Mouse (Mus musculus) Muller cell, postnatal 12 days (primary cell): ENCODE results near the gene Cbarp.

Source experiments
- DNase-seq: peaks from one replicate; pipeline ENCODE4 v3.0.0-alpha.2; 2015; ENCODE audit errors: inconsistent ontology term

Gene Cbarp

GRCm38 (mm10) chr10:80123932-80124562, 16.6 kb downstream of the Cbarp start:
- no peak for DNase-seq

- DNase-seq = no peak
Observed at GRCm38 (mm10) chr10:80121639-80122038, 19.0 kb downstream of the Cbarp start.

GRCm38 (mm10) chr10:80120146-80120545, 20.5 kb downstream of the Cbarp start:
- no peak for DNase-seq

- DNase-seq = no peak
Observed at GRCm38 (mm10) chr10:80118552-80118951, 22.1 kb downstream of the Cbarp start.

- no peak for DNase-seq
Observed at GRCm38 (mm10) chr10:80117736-80118135, 22.9 kb downstream of the Cbarp start.

- peak; percentile 56 for DNase-seq
Observed at GRCm38 (mm10) chr10:80116927-80117691, 23.5 kb downstream of the Cbarp start.

- no peak for DNase-seq
Observed at GRCm38 (mm10) chr10:80116563-80116926, 24.1 kb downstream of the Cbarp start.

- DNase-seq = no peak
Observed at GRCm38 (mm10) chr10:80115944-80116335, 24.7 kb downstream of the Cbarp start.

- DNase-seq = peak; percentile 99
Observed at GRCm38 (mm10) chr10:80115290-80115943, 25.2 kb downstream of the Cbarp start, which contains the start of gene Stk11. Stk11 (plus strand) TSS chr10:80115803.

- peak; percentile 98 for DNase-seq
Observed at GRCm38 (mm10) chr10:80114341-80115284, 26.0 kb downstream of the Cbarp start.

GRCm38 (mm10) chr10:80107678-80108077, 33.0 kb downstream of the Cbarp start:
- peak; percentile 96 for DNase-seq

GRCm38 (mm10) chr10:80105926-80106325, 34.7 kb downstream of the Cbarp start:
- DNase-seq = no peak

GRCm38 (mm10) chr10:80105460-80105859, 35.2 kb downstream of the Cbarp start, which contains the start of gene Sbno2:
Sbno2 (minus strand) TSS chr10:80105571.
- DNase-seq = no peak

- DNase-seq = peak; percentile 86
Observed at GRCm38 (mm10) chr10:80104181-80104580, 36.5 kb downstream of the Cbarp start.

GRCm38 (mm10) chr10:80103032-80103431, 37.6 kb downstream of the Cbarp start:
- no peak for DNase-seq

- DNase-seq = peak; percentile 85
Observed at GRCm38 (mm10) chr10:80102216-80102915, 38.3 kb downstream of the Cbarp start.

GRCm38 (mm10) chr10:80100982-80101381, 39.7 kb downstream of the Cbarp start:
- peak; percentile 87 for DNase-seq

- DNase-seq = no peak
Observed at GRCm38 (mm10) chr10:80098630-80099029, 42.0 kb downstream of the Cbarp start.

GRCm38 (mm10) chr10:80097275-80097674, 43.4 kb downstream of the Cbarp start:
- no peak for DNase-seq

- DNase-seq = no peak
Observed at GRCm38 (mm10) chr10:80095547-80095946, 45.1 kb downstream of the Cbarp start.

- DNase-seq = no peak
Observed at GRCm38 (mm10) chr10:80094684-80095083, 46.0 kb downstream of the Cbarp start.
